Mouse (Mus musculus): ENCODE results near the gene Cops4.

The Cops4 gene

GRCm38 (mm10) chr5:100581622-100582434, 63.7 kb downstream of the Cops4 start:
- DNase-seq, result no peak

DNA sequence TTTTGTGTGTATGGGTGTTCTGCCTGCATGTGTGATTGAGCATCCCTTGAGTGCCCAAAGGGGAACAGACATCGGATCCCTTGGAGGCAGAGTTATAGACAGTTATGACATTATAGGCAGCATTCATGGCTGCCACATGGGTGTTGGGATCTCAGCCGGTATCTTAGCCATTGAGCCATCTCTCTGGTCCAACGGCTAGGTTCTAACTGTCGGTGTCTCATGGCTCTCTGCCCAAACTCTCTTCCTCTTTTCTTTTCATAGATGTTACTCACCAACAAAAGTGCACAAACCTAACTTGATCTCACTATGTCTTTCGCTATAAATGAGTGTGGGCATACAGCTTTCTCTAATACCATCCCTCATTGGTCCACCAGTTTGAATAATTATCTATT, 64.3 kb downstream of the Cops4 start:
- DNase-seq, result no peak

GRCm38 (mm10) chr5:100583066-100583465, 65.0 kb downstream of the Cops4 start:
- no peak for DNase-seq

- no peak for DNase-seq
Observed at GRCm38 (mm10) chr5:100585206-100585644, 67.1 kb downstream of the Cops4 start.

- no peak for DNase-seq
Observed at GRCm38 (mm10) chr5:100585657-100586056, 67.5 kb downstream of the Cops4 start.

- no peak for DNase-seq
Observed at GRCm38 (mm10) chr5:100587136-100587535, 69.0 kb downstream of the Cops4 start.

- DNase-seq, result no peak
Observed at GRCm38 (mm10) chr5:100587626-100588025, 69.5 kb downstream of the Cops4 start.

- no peak for DNase-seq
Observed at GRCm38 (mm10) chr5:100590505-100590904, 72.4 kb downstream of the Cops4 start.

DNA sequence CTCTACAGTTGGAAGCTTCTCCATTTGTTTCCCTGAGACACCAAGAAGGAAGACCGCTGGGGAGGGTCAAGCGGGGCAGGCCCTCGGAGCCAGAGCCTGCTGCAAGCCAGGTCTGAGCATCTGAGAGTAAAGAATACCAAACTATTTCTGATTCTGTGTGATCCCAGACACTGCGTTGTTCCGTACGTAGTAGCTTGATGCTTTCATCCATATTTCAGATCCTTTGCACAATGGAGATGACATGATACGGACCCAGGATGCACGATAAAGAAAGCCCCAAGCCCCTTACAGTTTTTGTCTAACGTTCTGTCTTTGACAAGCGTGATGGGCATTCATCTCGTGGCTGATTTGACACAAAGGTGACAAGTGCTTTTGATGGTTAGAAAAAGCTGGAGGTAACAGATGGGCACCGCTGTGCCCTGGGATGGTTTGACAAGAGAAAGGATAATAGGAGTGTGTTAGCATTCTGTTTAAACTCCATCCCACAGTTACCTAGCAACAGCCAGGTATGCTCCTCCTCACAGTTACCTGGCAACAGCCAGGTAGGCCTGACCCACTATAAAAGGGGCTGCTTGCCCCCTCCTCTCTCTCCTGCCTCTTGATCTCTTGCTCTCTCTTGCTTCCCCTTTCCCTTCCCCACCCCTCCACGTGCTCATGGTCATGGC, 76.8 kb downstream of the Cops4 start:
- DNase-seq, result no peak

DNA sequence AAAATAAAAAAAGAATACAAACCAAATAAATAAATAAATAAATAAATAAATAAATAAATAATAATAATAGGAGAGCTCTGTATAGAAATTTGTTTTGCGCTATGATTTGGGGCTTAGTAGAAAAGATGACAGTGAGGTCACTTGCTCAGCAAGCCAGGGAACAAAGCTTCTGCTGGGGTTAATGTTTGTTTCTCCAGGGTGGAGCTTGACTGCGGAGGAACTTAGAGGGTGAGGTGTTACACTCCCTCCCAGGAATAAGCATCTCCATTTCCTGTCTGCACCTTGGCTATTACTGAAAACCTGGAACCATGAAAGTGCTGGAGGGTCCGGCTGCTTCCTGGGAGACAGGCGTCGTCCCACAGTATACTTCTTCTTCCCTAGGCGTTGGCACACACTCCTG, 77.9 kb downstream of the Cops4 start:
- no peak for DNase-seq

All from thymus, postnatal 36 days (tissue).